Mouse (Mus musculus) CD4-positive, CD25-positive, alpha-beta regulatory T cell, adult 4 months (primary cell): Measurements from ENCODE around the gene Hoxa6. TPM values are rescaled to one million over a fixed set of nuclear protein-coding genes. Genes with fewer than 3 reads are reported as not detected.
A peak's percentile ranks its signal among the peaks of the same experiment; 100 is the strongest.

ENCODE experiments used
- ATAC-seq: one replicate; pipeline ENCODE4 v1.8.0; 2017
- polyA plus RNA-seq, 2 experiments: library from polyadenylated mRNA; unstranded; fragments of 100-300 nt; shearing (Covaris generic); gene quantifications; one replicate each; pipeline ENCODE4 v1.2.1; 2017

Hoxa6 gene
- not detected for polyA plus RNA-seq

DNA sequence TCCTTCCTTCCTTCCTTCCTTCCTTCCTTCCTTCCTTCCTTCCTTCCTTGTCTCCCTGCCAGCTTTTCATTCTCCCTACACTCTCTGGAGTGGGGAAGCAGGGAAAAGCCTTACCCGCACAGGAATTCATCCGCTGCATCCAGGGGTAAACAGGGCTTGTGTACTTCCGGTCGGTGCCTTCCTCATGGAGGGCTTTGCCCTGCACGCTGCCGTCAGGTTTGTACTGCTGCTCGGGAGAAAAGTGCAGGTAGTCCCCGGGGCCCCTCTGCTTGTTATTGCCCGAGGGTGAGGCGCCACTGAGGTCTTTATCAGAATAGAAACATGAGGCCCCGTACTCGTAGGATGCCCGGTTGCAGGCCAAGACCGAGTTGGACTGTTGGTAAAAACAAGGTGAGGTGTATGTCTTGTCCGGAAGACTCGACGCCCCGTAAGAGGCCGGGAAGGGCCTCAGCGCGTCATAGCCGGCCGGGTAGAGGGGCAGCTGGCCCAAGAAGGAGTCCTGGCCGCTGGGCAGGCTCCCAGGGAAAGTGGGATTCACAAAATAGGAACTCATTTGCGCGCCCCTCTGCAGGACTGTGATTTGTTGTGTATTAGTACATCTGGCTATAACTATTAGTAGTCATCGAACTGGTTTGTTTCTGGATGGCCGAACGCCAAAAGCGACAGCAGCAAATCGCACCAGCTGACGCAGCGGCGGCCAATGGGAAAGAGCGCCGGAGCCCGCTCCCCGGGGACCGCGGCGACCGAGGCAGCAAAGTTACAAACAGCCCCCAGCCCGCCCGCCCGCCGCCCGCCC is at the start of gene Hoxa6:
Gene Hoxa6, minus strand, starts transcription at position 651 of the 796 bp plus-strand sequence.
- no peak for ATAC-seq

DNA sequence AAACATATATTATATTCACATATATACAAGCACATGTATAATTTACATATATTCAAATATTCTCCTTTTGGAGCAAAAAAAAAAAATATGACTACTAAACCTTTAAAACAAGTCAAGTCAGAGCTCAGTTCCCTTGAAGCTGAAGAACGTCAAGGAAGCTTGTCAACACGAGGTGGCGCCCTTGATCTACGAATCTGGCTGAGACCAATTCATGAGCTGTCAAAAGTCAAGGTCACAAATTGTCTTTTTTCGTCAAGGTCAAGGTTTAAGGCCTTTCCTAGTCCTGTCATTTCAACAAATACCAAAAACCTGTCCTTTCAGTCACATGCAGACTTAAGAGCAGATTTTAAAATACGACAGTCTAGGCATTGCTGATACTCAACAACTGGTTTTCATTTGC is 48.4 kb upstream of the Hoxa6 start:
- peak; percentile 59 for ATAC-seq

DNA sequence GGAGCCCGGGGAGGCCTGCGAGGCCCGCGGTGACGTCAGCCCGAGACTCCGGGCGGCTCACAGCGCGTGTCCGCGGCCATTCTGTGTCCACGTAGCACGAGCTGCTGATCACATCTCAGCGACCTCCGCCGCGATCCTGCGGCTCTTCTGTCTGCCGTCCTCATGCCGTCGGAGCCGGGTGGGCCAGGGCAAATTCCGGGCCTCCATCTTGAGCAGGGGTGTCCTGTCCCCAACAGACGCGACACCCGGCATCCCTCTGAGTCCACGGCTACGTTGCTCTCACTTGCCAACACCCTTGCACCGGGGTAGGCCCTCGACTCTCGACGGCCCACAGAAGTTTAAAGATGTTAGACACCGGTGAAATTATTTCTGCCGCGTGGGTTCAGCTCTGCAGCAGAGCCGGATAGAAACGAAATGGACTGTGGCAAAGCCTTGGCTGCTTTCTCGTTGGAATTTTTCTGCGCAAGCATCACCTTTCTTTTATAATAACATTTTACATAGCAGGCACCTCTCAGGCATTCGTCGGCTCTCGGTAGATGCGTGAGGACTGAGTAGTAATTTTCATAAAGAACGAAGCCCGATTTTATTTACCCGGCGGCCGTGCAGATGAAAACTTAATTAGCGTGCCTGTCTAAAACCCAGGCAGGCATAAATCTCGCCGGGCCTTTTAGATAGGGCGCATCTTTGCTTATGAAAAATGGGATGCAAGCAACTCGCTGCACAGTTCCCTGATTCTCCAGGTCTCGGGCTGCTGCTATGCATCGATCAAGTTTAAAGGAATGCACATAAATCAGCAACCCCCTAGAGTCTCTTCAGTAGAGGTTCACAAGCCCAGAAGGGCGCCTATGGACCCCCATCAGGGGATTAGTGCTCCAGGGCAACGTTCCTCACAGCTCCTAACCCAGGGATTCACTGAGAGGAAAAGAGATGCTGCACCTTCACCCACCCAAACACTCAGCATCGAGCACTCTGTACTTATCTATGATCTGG is 45.3 kb upstream of the Hoxa6 start:
- ATAC-seq, result peak; percentile 27

DNA sequence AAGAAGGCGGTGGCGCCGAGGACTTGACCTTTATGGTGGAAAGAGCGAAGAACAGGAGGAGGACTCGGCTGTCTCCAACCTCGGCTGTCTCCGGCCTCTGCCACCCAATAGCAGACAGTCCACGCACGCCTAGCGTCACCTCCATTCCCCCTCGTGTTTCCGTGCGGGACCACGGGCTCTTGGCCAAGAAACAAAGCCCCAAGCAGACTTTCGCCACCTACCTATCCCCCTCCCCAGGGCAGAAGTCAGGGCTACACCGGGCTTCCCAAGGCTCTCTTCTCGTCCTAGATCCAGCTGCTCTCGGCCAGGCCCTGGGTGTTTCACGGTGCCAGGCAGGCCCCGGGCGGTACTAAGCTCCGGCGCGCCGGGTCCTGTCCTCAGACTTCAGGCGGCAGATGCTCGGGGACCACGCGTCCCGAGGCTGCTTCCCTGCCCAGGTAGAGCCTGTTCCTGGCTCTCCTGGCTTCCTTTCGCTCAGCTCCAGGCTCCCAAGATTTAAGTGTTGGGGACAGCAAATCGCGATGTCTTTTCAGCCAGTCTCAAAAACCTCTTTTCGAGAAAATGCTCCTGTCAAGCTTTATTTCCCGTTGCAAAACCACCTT is 44.4 kb upstream of the Hoxa6 start:
- peak; percentile 17 for ATAC-seq

DNA sequence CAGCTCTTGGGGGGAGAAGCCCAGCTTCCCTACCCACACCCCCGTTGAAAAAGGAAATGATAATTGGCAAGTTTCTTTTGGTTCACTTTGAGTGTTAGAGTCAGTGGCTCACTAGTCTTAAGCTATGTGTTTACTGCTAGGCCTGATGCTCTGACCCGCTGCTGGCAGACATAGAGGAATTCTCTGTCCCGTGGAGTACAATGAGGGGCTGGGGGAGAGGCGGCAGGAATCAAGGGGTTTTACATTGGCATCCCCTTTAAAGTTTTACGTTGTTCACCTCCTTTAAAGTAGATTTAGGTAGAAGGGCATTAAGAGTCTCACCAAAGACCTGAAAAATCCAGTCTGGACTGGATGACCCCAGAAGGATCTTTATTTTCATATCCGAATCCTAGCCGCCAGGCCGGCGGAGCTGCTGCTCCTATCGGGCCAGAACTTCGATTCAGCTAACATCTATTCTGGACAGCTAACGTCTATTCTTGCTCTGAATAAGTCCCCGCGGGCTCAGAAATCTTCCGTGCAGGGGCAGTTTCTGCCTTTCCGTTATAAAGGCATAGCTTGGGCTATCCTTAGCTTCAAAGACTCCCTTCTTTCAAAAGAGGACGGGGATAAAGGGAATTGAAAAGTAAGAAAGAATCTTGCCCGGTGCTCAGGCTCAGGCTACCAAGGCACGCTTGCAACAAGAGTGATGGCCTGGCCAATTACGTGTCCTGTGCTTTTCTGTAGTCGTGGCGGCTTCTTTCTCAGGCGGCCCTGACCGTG is 43.7 kb upstream of the Hoxa6 start:
- no peak for ATAC-seq

DNA sequence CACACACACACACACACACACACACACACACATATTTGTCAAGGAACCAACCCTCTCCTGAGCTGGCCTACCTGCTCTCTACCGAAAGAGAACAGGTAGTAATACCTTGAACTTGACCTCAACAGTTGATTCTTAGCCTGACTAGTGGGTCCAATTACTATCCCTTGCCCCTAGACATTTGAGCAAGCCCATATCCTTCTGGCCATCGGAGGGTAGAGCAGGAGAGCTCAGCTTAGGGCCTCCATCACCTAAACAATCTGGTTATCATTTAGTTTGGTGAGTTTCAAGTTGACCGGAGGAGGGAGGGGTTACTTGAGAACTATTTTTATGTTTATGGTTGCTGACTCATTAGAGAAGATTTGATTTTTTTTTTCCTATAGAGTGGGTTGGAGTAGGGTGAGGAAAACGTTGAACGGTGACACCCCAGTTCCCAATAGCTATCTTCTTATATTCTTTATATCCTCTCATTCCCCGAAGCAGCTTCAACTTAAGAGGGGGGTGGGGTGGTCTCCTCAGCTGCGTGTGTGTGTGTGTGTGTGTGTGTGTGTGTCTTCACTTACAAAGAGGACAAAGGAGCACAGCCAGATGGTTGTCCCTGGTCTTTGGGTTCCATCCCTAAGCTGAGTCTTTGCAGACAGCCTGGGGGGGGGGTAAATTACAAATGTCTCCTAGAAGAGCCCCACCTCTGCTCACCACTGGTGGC is 42.8 kb upstream of the Hoxa6 start:
- no peak for ATAC-seq

DNA sequence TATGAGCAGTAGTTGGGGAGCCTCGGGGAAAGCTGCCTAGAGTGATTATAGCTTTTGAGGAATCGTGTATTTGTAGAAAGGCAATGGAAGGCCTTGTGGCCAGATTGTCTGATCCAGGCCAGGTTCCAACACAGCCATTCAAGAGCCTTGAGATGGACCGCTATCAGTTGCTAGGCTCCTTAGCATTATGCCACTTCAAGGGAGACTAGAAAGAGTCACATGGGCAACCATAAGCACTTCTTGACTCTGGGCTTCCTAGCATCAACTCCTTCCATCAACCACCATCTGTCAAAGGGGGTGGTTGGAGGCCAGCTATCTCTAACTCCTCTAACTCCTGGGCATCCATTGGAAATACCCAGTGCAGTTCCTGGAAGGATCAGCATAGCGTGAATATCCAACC is 41.3 kb upstream of the Hoxa6 start:
- ATAC-seq, result no peak

DNA sequence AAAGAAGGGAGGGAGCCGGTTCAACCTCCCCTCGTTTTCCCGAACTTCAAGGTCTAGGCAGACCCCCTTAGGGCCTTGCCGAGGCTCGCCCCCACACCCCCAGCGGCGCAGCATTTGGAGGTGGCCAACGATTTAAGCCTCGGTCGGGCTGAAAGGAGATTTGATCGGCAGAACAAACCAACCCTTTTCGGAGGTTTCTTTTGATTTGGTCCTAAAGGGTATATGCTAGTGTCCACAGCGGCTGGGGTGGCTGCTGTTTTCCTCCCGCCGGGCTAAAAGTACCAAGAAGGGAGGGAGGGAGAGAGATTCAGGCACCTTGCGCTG is 40.9 kb upstream of the Hoxa6 start:
- no peak for ATAC-seq

DNA sequence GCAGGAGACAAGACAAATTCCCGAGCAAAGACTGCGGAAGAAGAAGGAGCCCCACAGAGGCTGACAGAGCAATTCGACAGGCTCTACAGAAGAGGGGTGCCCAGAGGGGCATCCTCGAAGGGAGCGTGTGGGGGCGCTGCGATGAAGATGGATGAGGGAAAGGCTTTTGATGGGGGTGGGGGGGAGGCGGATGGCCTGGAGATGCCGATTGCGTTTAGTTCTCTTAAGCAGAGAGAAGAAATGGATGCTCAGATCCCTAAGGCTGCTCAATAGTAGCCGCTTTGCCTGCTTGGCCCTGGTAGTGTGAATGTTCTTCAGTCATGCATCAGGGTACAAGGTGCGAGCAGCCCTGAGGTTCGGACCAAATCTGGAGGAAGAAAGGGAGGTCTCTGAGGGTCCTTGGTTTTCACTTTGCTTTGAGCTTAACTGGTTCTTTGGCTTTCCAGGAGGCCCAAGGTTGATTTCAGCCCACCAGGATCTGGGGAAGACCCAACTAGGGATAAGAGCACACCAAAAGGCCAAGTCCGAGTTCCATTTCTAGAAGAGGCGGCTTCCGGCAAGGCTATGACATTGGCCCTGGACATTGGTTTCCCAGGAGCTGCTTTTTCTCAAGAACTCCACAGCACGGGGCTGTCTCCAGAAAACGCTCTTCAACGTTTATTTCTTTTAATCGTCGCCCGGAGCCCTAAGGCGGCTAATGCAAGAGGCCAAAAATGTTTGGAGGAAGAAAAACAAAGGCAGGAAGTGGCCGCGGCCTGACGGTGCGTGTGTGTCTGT is 40.3 kb upstream of the Hoxa6 start:
- no peak for ATAC-seq

DNA sequence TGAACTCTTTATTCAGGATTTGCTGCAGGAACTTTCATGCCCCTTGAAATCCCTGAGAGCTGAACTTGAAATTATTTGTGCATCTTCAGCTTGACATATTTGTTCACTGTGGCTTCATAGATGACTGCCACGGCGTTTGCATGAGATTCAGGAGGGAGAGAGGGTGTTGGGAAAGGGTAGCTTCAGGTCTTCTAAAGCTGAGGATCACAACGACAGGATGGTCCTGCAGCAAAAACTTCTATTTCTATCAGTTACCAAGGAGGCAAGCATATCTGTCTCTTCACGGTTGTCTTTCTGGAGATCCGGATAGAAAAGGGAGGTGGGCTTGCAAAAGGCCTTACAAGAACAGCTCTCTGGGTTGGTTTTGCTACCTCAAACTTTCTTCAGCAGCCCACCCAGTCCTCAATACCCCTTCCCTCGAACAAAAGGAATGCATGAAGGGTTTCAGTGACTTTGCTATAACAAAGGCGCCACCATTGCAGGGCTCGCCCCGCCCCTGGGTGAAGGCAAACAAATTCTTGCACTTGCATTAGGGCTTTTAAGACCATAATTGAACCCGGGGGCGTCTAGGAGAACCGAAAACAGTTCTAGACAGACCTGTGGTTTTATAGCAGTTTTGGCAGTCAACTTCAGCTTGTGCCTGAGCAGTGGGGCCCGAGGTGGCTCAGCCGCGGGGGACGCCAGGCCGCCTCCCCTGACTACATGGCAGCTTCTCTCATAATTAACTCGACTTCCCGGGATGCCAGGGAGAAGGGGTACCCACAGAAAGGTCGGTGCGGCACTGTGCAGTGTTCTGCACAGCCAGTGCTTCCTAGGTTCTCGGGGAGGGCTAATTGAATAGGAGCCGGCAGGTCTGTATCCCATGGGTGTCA is 39.5 kb upstream of the Hoxa6 start:
- ATAC-seq, result no peak

DNA sequence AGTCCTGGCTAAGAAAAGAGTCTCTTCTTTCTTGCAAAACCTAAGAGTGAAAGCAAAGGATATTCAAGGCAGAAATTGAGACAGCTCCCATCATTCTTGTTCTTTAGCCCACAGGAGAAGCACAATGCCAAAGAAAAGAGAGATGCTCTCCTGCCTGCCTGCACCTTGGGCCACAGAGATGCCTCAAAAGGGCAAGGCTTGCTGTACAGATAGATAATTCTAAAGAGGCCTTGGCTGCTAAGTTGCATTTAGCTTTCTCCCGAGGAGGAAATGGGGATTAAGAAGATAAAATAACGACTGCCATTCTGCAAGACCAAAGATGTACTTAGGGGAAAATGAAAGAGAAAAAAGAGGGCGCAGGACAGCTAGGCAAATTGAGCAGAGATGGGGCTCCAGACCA is 38.4 kb upstream of the Hoxa6 start:
- no peak for ATAC-seq

DNA sequence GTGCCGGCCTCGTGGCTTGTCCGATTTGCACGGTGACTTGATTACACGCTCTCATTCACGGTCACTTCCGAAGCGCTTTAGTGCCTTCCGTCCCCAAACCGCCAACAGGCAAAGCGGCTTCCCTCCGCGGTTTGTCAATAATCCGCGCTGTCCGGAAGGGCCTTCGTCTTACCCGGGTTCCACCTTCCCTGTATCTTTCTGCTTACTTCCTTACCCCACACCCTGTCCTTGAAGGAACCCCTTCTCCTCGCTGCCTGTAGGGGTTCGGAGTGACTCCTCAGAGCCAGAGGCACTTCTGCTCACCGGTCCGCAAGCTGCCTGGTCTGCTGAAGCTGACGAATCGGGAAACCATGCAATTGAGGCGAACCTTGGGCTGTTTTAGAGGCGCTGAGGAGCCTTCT is 37.9 kb upstream of the Hoxa6 start:
- ATAC-seq, result peak; percentile 48

DNA sequence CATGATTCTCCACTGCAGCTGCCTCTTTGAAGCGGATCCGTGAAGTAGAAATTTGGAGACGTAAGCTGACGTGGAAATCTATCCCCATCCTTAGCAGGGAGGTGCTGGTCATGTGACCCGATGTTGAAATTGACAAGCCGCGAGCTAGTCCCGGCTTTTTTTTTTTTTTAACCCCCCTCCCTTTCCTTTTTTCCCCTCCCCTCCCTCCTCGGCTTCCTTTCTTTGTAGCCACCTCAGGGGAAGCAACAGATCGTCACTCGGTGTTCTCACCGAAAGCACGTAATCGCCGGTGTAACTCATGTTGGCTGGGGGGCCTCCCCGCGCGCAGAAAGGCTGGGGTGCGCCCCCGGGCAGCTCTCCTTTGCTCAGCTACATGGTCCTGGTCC is 37.2 kb upstream of the Hoxa6 start, which contains the start of gene Hoxa11:
Gene Hoxa11, minus strand, starts transcription at position 54 of the 386 bp plus-strand sequence.
- peak; percentile 41 for ATAC-seq

DNA sequence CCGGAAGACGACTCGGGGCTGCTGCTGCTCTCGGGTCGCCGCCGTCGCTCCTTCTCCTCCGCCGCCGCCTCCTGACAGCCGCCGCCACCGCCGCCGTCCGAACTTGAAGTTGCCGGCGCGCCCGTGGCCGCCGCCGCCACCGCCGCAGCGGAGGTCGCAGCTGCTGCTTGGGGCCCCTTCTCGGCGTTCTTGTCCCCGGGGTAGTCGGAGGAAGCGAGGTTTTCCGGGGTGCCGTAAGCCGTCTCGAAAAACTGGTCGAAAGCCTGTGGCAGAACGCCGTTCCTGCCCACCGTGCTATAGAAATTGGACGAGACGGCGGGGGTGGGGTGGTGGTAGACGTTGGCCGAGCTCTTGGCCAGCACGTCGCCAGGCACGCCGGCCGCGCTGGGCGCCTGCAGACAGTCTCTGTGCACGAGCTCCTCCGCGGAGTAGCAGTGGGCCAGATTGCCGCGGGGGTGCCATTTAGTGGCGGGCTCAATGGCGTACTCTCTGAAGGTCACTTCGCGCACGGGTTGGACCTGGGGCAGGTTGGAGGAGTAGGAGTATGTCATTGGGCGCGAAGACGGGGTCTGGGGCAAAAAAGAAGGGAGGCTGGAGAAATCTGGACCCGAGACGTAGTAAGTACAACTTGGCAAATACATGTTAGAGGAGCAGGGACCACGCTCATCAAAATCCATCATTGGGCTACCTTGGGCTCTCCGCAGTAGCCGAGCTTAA is 36.7 kb upstream of the Hoxa6 start:
- no peak for ATAC-seq

DNA sequence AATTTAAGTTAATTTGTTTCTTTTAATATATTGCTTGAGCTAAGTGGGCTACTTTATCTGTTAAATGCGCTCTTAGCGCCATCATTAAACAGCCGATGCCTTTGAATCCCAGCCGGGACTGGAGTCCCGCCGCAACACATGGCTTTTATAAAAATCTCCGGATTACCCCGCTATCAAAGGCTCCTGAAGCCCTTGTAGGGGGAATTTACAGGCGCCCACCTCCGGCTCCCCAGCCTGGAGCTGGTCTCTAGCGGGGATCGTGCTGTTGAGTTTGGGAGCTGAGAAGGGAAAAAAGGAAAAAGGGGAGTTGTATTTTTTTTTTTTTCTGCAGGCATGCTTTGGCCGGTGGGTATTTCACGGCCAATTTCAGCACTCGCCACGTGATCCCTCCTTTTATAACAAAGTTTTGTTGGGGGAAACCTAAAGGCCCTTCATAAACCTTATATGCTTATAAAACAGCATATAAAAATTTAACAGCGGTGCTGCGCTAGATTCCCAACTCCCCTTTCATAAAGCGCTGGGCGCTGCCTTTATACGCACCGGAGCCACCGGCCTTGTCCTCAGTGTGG is 36.0 kb upstream of the Hoxa6 start:
- ATAC-seq, result no peak

DNA sequence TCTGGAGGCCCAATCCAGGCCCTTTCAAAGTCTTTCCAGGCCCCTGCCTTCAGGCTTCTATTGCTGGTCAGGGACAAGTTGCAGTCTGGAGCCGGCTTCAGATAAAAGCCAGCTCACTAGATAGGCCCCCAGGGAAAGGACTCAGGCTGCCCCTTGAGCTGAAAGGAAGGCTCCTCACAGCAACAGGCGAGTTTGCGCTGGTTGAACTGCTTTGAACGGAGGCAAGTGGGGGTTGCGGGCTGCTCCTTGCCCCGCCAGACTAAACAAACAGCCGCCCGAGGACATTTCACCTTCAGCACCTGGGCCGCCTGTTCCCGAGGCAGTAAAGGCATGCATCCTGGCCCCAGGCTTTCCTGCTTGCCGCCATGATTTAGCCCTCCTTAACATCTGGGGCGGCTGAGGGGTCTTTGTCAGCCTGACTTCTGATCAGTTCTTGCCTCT is 35.2 kb upstream of the Hoxa6 start:
- ATAC-seq, result no peak

DNA sequence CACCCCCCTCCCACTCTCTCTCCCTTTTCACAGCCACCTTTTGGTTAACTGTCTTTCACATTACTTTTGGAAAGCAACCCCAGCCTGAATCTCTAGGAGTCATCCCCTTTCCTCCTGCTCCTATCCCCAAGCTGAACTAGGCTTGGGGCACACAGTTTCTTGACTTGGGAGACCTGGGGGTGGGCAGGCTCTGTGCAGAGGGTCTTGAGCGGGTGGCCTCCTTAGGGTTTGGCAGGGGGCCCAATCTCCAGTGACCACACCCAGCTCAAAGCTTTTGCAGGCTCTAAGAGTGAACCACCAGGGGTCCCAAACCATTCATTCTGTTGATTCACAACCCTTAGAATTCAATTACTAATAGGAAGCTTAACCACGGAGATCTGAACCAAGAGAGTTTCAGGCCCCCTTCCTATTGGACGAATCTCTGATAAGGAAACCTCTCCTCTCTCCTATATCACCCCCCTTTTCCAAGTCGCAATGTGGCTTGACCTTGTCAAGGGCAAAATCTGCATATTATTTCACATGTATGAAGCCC is 34.3 kb upstream of the Hoxa6 start:
- no peak for ATAC-seq

DNA sequence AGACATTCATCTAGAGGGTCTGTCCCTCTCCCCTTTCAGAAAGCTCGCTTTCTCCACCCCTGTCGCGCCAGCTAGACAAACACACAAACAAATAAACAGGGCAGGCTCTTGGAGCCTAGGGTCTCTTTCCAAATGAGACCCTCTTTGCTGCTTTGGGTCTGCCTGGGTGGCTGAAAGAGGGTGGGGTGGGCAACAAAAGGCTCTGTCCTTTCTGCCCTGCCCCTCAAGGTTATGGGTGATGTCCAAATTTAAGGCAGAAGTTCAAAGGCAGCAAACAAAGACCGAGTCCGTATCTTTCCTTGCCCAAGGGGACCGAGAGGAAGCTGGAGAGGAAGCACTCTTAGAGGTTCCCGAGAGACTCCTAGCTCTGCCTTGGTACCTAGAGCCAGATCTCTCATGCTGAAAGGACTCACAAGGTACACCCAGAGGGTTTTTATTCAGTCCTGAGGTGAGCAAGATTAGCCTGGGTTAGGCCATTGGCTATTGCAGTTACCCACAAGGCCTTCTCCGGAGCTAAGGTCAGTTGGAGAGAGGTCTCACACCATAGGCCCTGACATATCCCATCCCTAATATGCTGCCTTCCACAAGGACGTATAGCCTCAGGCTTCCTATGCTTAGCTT is 32.6 kb upstream of the Hoxa6 start:
- ATAC-seq, result no peak
